Mouse (Mus musculus) liver, embryonic 14.5 days (tissue): ENCODE results near the gene Smagp. TPM values are rescaled to one million over a fixed set of nuclear protein-coding genes. Genes with fewer than 3 reads are reported as not detected.

Source experiments
- ATAC-seq: fragments of 200-750 bp; cut with Nextera tagmentation; 2 replicates; pipeline ENCODE4 v1.8.0; 2017; ENCODE audit warnings: moderate number of reproducible peaks, mild to moderate bottlenecking, moderate library complexity; ENCODE audit not compliant: insufficient read depth
- DNase-seq, 3 experiments: peaks; one replicate each; pipeline ENCODE4 v3.0.0-alpha.2; 2012 to 2013; ENCODE audit warnings: low read depth in 3 of 3, low spot score in 3 of 3
- H3K27ac ChIP-seq: fragments of 300-500 bp; sonication (generic); 2 replicates; pipeline ENCODE4 v1.5.1; 2014; ENCODE audit warnings: moderate library complexity, mild to moderate bottlenecking, control low read depth, inconsistent platforms
- H3K27me3 ChIP-seq: fragments of 300-500 bp; sonication (generic); 2 replicates; pipeline ENCODE4 v1.6.1; 2014; ENCODE audit warnings: mild to moderate bottlenecking, low read length, moderate library complexity; ENCODE audit not compliant: control insufficient read depth, insufficient read depth
- H3K36me3 ChIP-seq: fragments of 300-500 bp; sonication (generic); replicated peaks from 2 replicates; pipeline ENCODE4 v1.6.1; 2014; ENCODE audit warnings: low read depth; ENCODE audit not compliant: control insufficient read depth, insufficient read depth
- H3K4me1 ChIP-seq, 2 experiments: fragments of 200-500 bp in 1 of 2; fragments of 300-500 bp in 1 of 2; sonication (generic) in 1 of 2; replicated peaks; 2 replicates each; pipeline ENCODE4 v1.6.1; 2012 to 2014; ENCODE audit warnings: antibody characterized with exemption in 1 of 2, inconsistent platforms in 1 of 2, low read length in 1 of 2; ENCODE audit not compliant: control insufficient read depth in 2 of 2, insufficient read depth in 2 of 2
- H3K4me2 ChIP-seq: fragments of 300-500 bp; sonication (generic); 2 replicates; pipeline ENCODE4 v1.6.1; 2014; ENCODE audit warnings: low read depth, mild to moderate bottlenecking, control low read depth, moderate library complexity
- H3K4me3 ChIP-seq, 2 experiments: fragments of 200-500 bp in 1 of 2; fragments of 300-500 bp in 1 of 2; sonication (generic) in 1 of 2; 2 replicates each; pipeline ENCODE4 v1.5.1; 2012 to 2014; ENCODE audit warnings: low read depth in 2 of 2, low read length in 2 of 2, mild to moderate bottlenecking in 2 of 2, control low read depth in 1 of 2, inconsistent platforms in 1 of 2, moderate library complexity in 1 of 2; ENCODE audit not compliant: insufficient read depth in 1 of 2
- H3K9ac ChIP-seq: fragments of 300-500 bp; sonication (generic); replicated peaks from 2 replicates; pipeline ENCODE4 v1.6.1; 2014; ENCODE audit warnings: mild to moderate bottlenecking, control low read depth, moderate library complexity
- H3K9me3 ChIP-seq: fragments of 300-500 bp; sonication (generic); 2 replicates; pipeline ENCODE4 v1.6.1; 2016; ENCODE audit warnings: low read length, mixed read lengths; ENCODE audit not compliant: control insufficient read depth
- CTCF ChIP-seq: IDR thresholded peaks from 2 replicates; pipeline ENCODE4 v1.5.1; 2016; ENCODE audit warnings: antibody characterized with exemption, low read depth, control low read depth
- EP300 ChIP-seq: IDR thresholded peaks from 2 replicates; pipeline ENCODE4 v1.6.1; 2016; ENCODE audit warnings: antibody characterized with exemption, low read depth
- WGBS: fragments of 180-500 bp; shearing (Covaris S2); extraction: QIAGEN DNeasy Blood & Tissue Kit; methylation state at CpG from one replicate; pipeline ENCODE4 v1.1.7; 2014; ENCODE audit not compliant: insufficient replicate concordance; 5-methylcytosine and 5-hydroxymethylcytosine counted together
- polyA plus RNA-seq, 2 experiments: library from polyadenylated mRNA; depleted of rRNA in 1 of 2; stranded (reverse) in 1 of 2; unstranded in 1 of 2; fragments of >200 nt; fragmentation: Nextera tagmentation in 1 of 2; extraction: Ambion mirVana in 1 of 2; gene quantifications; 2 replicates each; pipeline versions ENCODE4 v1.2.1 to v1.2.3; 2012 to 2014

The Smagp gene
- polyA plus RNA-seq, 2 experiments = 6.8 to 7.3 TPM

- Histone ChIP-seq H3K4me3 (no peak overlapping the region), H3K36me3 (no peaks in the 10 kb centered on the region), H3K9ac (no peak overlapping the region), H3K27me3 (no peaks in the 10 kb centered on the region), H3K4me1 (peaks cover 10 to 50% of the 10 kb centered on the region in 2 experiments), H3K9me3 (no peaks in the 10 kb centered on the region), H3K27ac (no peak overlapping the region), H3K4me2 (no peak overlapping the region)
- peak; percentile 65 to 77 (median 74) for DNase-seq
- TF ChIP-seq EP300 (no peak), CTCF (peak; percentile 94)
- 43% methylated on average over 2 of the region's 2 CpGs for WGBS
- ATAC-seq = 0 out of 2 replicates have a peak, but pooled peaks have one; percentile 23
These were observed 46.3 kb upstream of the Smagp start for GRCm38 (mm10) chr15:100683041-100683440.

- peaks cover 10 to 40% of the 10 kb centered on the region in 2 experiments for H3K4me1 ChIP-seq
- TF ChIP-seq EP300 (no peak), CTCF (no peak)
- H3K9me3 ChIP-seq = no peaks in the 10 kb centered on the region
- 57% methylated on average over 7 of the region's 7 CpGs for WGBS
- H3K27me3 ChIP-seq = no peaks in the 10 kb centered on the region
- no peak overlapping the region for H3K9ac ChIP-seq
- DNase-seq = no peak
- ATAC-seq = no peak
- H3K36me3 ChIP-seq = no peaks in the 10 kb centered on the region
- no peak overlapping the region for H3K4me2 ChIP-seq
- H3K4me3 ChIP-seq = no peak overlapping the region
- H3K27ac ChIP-seq = no peak overlapping the region
These were observed 45.0 kb upstream of the Smagp start for GRCm38 (mm10) chr15:100681770-100682169.

GRCm38 (mm10) chr15:100680381-100680780, 43.6 kb upstream of the Smagp start:
- H3K4me3 ChIP-seq = no peak overlapping the region
- WGBS = 29% methylated on average over 3 of the region's 3 CpGs
- H3K9ac ChIP-seq = no peak overlapping the region
- DNase-seq (no peak), ATAC-seq (no peak)
- no peaks in the 10 kb centered on the region for H3K27me3 ChIP-seq
- no peak overlapping the region for H3K27ac ChIP-seq
- TF ChIP-seq EP300 (no peak), CTCF (no peak)
- no peaks in the 10 kb centered on the region for H3K9me3 ChIP-seq
- no peaks in the 10 kb centered on the region for H3K36me3 ChIP-seq
- H3K4me1 ChIP-seq = peaks cover under 1 to 29% of the 10 kb centered on the region in 2 experiments
- H3K4me2 ChIP-seq = no peak overlapping the region

DNA sequence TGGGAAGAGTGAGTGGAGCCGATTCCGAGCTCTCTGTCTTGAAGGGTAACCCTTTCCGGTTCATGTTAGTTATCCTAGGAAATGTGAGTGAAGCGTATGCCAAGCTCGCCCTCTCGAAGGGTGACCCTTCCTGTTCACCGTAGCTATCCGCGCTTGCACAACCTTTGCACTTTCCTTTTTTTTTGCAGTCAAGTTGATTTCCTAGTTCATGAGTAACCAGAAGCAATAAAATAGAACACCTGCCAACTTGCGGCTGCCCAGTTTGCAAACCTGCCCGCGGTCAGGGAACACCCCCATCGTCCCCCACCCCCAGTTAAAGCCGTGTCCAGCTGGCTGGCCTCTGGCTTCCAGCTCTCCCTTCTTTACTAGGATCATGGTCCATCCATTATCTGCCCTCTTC, 42.3 kb upstream of the Smagp start:
- WGBS = 72% methylated on average over 14 of the region's 14 CpGs
- no peak overlapping the region for H3K27ac ChIP-seq

GRCm38 (mm10) chr15:100678581-100678980, 41.8 kb upstream of the Smagp start:
- DNase-seq = no peak
- 66% methylated on average over 12 of the region's 12 CpGs for WGBS

More for the DNA sequence above, 42.3 kb upstream of the Smagp start:
- Histone ChIP-seq H3K4me1 (peaks cover 11 to 35% of the 10 kb centered on the region in 2 experiments), H3K4me3 (no peak overlapping the region), H3K9me3 (no peaks in the 10 kb centered on the region), H3K9ac (no peak overlapping the region), H3K27me3 (no peaks in the 10 kb centered on the region), H3K4me2 (no peak overlapping the region), H3K36me3 (no peaks in the 10 kb centered on the region)
- ATAC-seq = no peak
- TF ChIP-seq CTCF (no peak), EP300 (no peak)
- DNase-seq = peak in 2 of 3 experiments; percentile 25 to 26

More at GRCm38 (mm10) chr15:100678581-100678980, 41.8 kb upstream of the Smagp start:
- TF ChIP-seq EP300 (no peak), CTCF (no peak)
- H3K9me3 ChIP-seq = no peaks in the 10 kb centered on the region
- no peak for ATAC-seq
- H3K36me3 ChIP-seq = no peaks in the 10 kb centered on the region
- no peak overlapping the region for H3K4me2 ChIP-seq
- H3K4me1 ChIP-seq = peaks cover 12 to 39% of the 10 kb centered on the region in 2 experiments
- H3K27ac ChIP-seq = no peak overlapping the region
- no peak overlapping the region for H3K9ac ChIP-seq
- no peaks in the 10 kb centered on the region for H3K27me3 ChIP-seq
- H3K4me3 ChIP-seq = no peak overlapping the region
